Mouse (Mus musculus): ENCODE results near the gene Slc25a20. TPM values are rescaled to one million over a fixed set of nuclear protein-coding genes. Genes with fewer than 3 reads are reported as not detected.

The Slc25a20 gene
- polyA plus RNA-seq, 1 experiment from 2014 or later = 50.2 TPM

GRCm38 (mm10) chr9:108687181-108687580 lies 25.3 kb downstream of the Slc25a20 start:
- Histone ChIP-seq H3K9me3 (ENCODE audit: control insufficient read depth, low read length) (no peaks in the 10 kb centered on the region), H3K36me3 (ENCODE audit: control insufficient read depth, insufficient read depth, low read length) (peaks cover 33% of the 10 kb centered on the region), H3K4me2 (ENCODE audit: low read length) (no peak overlapping the region), H3K4me1 (ENCODE audit: control insufficient read depth in 2 of 2, insufficient read depth in 2 of 2, low read length in 2 of 2) (peaks cover 0 to 13% of the 10 kb centered on the region in 2 experiments; a peak in 1 of 4 replicates), H3K27ac (replicated peaks in 1 of 2; ENCODE audit: control insufficient read depth in 1 of 2, insufficient read depth in 1 of 2, low read depth in 2 of 2, low read length in 2 of 2) (no peak overlapping the region), H3K9ac (ENCODE audit: low read length) (no peak overlapping the region), H3K27me3 (ENCODE audit: control insufficient read depth, insufficient read depth, low read length) (no peaks in the 10 kb centered on the region), H3K4me3 (ENCODE audit: control insufficient read depth in 1 of 2, insufficient read depth in 1 of 2, low read depth in 1 of 2, low read length in 2 of 2) (no peak overlapping the region)
- ATAC-seq (ENCODE audit: insufficient number of reproducible peaks, insufficient read depth, low FRiP score, low read depth) = no peak
- 90% methylated on average over 6 of the region's 6 CpGs for whole genome bisulfite sequencing

GRCm38 (mm10) chr9:108687686-108688085 lies 25.8 kb downstream of the Slc25a20 start:
- Histone ChIP-seq H3K27ac (replicated peaks in 1 of 2; ENCODE audit: control insufficient read depth in 1 of 2, insufficient read depth in 1 of 2, low read depth in 2 of 2, low read length in 2 of 2) (no peak overlapping the region), H3K4me1 (ENCODE audit: control insufficient read depth in 2 of 2, insufficient read depth in 2 of 2, low read length in 2 of 2) (peaks cover 0 to 13% of the 10 kb centered on the region in 2 experiments; a peak in 1 of 4 replicates), H3K4me2 (ENCODE audit: low read length) (no peak overlapping the region), H3K36me3 (ENCODE audit: control insufficient read depth, insufficient read depth, low read length) (peaks cover 27% of the 10 kb centered on the region), H3K27me3 (ENCODE audit: control insufficient read depth, insufficient read depth, low read length) (no peaks in the 10 kb centered on the region), H3K9me3 (ENCODE audit: control insufficient read depth, low read length) (no peaks in the 10 kb centered on the region), H3K4me3 (ENCODE audit: control insufficient read depth in 1 of 2, insufficient read depth in 1 of 2, low read depth in 1 of 2, low read length in 2 of 2) (no peak overlapping the region), H3K9ac (ENCODE audit: low read length) (no peak overlapping the region)
- ATAC-seq (ENCODE audit: insufficient number of reproducible peaks, insufficient read depth, low FRiP score, low read depth) = no peak
- WGBS = 62% methylated on average over 2 of the region's 2 CpGs

GRCm38 (mm10) chr9:108688451-108688850 lies 26.6 kb downstream of the Slc25a20 start:
- Histone ChIP-seq H3K27me3 (ENCODE audit: control insufficient read depth, insufficient read depth, low read length) (no peaks in the 10 kb centered on the region), H3K4me3 (ENCODE audit: control insufficient read depth in 1 of 2, insufficient read depth in 1 of 2, low read depth in 1 of 2, low read length in 2 of 2) (no peak overlapping the region), H3K36me3 (ENCODE audit: control insufficient read depth, insufficient read depth, low read length) (peaks cover 20% of the 10 kb centered on the region), H3K9ac (ENCODE audit: low read length) (no peak overlapping the region), H3K4me1 (ENCODE audit: control insufficient read depth in 2 of 2, insufficient read depth in 2 of 2, low read length in 2 of 2) (peaks cover 3 to 19% of the 10 kb centered on the region in 2 experiments), H3K4me2 (ENCODE audit: low read length) (no peak overlapping the region), H3K27ac (replicated peaks in 1 of 2; ENCODE audit: control insufficient read depth in 1 of 2, insufficient read depth in 1 of 2, low read depth in 2 of 2, low read length in 2 of 2) (no peak overlapping the region), H3K9me3 (ENCODE audit: control insufficient read depth, low read length) (no peaks in the 10 kb centered on the region)
- no peak for ATAC-seq (ENCODE audit: insufficient number of reproducible peaks, insufficient read depth, low FRiP score, low read depth)
- WGBS = 74% methylated on average over 9 of the region's 9 CpGs

- H3K4me3 ChIP-seq (ENCODE audit: control insufficient read depth in 1 of 2, insufficient read depth in 1 of 2, low read depth in 1 of 2, low read length in 2 of 2) = no peak within 1 kb of the TSS
- no peaks in the 10 kb centered on the region for H3K9me3 ChIP-seq (ENCODE audit: control insufficient read depth, low read length)
- H3K9ac ChIP-seq (ENCODE audit: low read length) = no peak within 1 kb of the TSS
- 94% methylated on average over 1 of the region's 1 CpGs for WGBS
- no peak for ATAC-seq (ENCODE audit: insufficient number of reproducible peaks, insufficient read depth, low FRiP score, low read depth)
- H3K4me2 ChIP-seq (ENCODE audit: low read length) = no peak within 1 kb of the TSS
- H3K27ac ChIP-seq (replicated peaks in 1 of 2; ENCODE audit: control insufficient read depth in 1 of 2, insufficient read depth in 1 of 2, low read depth in 2 of 2, low read length in 2 of 2) = no peak within 1 kb of the TSS
- H3K4me1 ChIP-seq (ENCODE audit: control insufficient read depth in 2 of 2, insufficient read depth in 2 of 2, low read length in 2 of 2) = peaks cover 3 to 26% of the 10 kb centered on the region in 2 experiments
- H3K27me3 ChIP-seq (ENCODE audit: control insufficient read depth, insufficient read depth, low read length) = no peaks in the 10 kb centered on the region
- H3K36me3 ChIP-seq (ENCODE audit: control insufficient read depth, insufficient read depth, low read length) = peaks cover 13% of the 10 kb centered on the region
Measured at GRCm38 (mm10) chr9:108689106-108689505, 27.2 kb downstream of the Slc25a20 start, which contains the start of gene Prkar2a. Gene Prkar2a (plus strand): TSS chr9:108689314.

GRCm38 (mm10) chr9:108689993-108690392 lies 28.1 kb downstream of the Slc25a20 start:
- no peak overlapping the region for H3K4me3 ChIP-seq (ENCODE audit: control insufficient read depth in 1 of 2, insufficient read depth in 1 of 2, low read depth in 1 of 2, low read length in 2 of 2)
- H3K9me3 ChIP-seq (ENCODE audit: control insufficient read depth, low read length) = no peaks in the 10 kb centered on the region
- H3K4me1 ChIP-seq (ENCODE audit: control insufficient read depth in 2 of 2, insufficient read depth in 2 of 2, low read length in 2 of 2) = peaks cover 3 to 29% of the 10 kb centered on the region in 2 experiments
- no peaks in the 10 kb centered on the region for H3K27me3 ChIP-seq (ENCODE audit: control insufficient read depth, insufficient read depth, low read length)
- H3K4me2 ChIP-seq (ENCODE audit: low read length) = no peak overlapping the region
- H3K36me3 ChIP-seq (ENCODE audit: control insufficient read depth, insufficient read depth, low read length) = peaks cover 5% of the 10 kb centered on the region; the same call in 1 of the 2 replicates
- 85% methylated on average over 1 of the region's 1 CpGs for WGBS
- no peak overlapping the region for H3K9ac ChIP-seq (ENCODE audit: low read length)
- no peak for ATAC-seq (ENCODE audit: insufficient number of reproducible peaks, insufficient read depth, low FRiP score, low read depth)
- no peak overlapping the region for H3K27ac ChIP-seq (replicated peaks in 1 of 2; ENCODE audit: control insufficient read depth in 1 of 2, insufficient read depth in 1 of 2, low read depth in 2 of 2, low read length in 2 of 2)

GRCm38 (mm10) chr9:108690914-108691313 lies 29.0 kb downstream of the Slc25a20 start:
- no peak overlapping the region for H3K9ac ChIP-seq (ENCODE audit: low read length)
- no peaks in the 10 kb centered on the region for H3K9me3 ChIP-seq (ENCODE audit: control insufficient read depth, low read length)
- no peak overlapping the region for H3K4me3 ChIP-seq (ENCODE audit: control insufficient read depth in 1 of 2, insufficient read depth in 1 of 2, low read depth in 1 of 2, low read length in 2 of 2)
- no peak overlapping the region for H3K4me2 ChIP-seq (ENCODE audit: low read length)
- ATAC-seq (ENCODE audit: insufficient number of reproducible peaks, insufficient read depth, low FRiP score, low read depth) = no peak
- peaks cover 3 to 29% of the 10 kb centered on the region in 2 experiments for H3K4me1 ChIP-seq (ENCODE audit: control insufficient read depth in 2 of 2, insufficient read depth in 2 of 2, low read length in 2 of 2)
- no peaks in the 10 kb centered on the region for H3K36me3 ChIP-seq (ENCODE audit: control insufficient read depth, insufficient read depth, low read length)
- H3K27ac ChIP-seq (replicated peaks in 1 of 2; ENCODE audit: control insufficient read depth in 1 of 2, insufficient read depth in 1 of 2, low read depth in 2 of 2, low read length in 2 of 2) = no peak overlapping the region
- 82% methylated on average over 6 of the region's 6 CpGs for WGBS
- no peaks in the 10 kb centered on the region for H3K27me3 ChIP-seq (ENCODE audit: control insufficient read depth, insufficient read depth, low read length)

- Histone ChIP-seq H3K9me3 (ENCODE audit: control insufficient read depth, low read length) (no peaks in the 10 kb centered on the region), H3K4me1 (ENCODE audit: control insufficient read depth in 2 of 2, insufficient read depth in 2 of 2, low read length in 2 of 2) (peaks cover 3 to 27% of the 10 kb centered on the region in 2 experiments), H3K27ac (replicated peaks in 1 of 2; ENCODE audit: control insufficient read depth in 1 of 2, insufficient read depth in 1 of 2, low read depth in 2 of 2, low read length in 2 of 2) (peak overlapping the region in 1 of 2 experiments; percentile 74; a peak in 1 of 4 replicates), H3K36me3 (ENCODE audit: control insufficient read depth, insufficient read depth, low read length) (no peaks in the 10 kb centered on the region), H3K27me3 (ENCODE audit: control insufficient read depth, insufficient read depth, low read length) (no peaks in the 10 kb centered on the region), H3K4me2 (ENCODE audit: low read length) (peak overlapping the region; percentile 95), H3K9ac (ENCODE audit: low read length) (peak overlapping the region; percentile 88), H3K4me3 (ENCODE audit: control insufficient read depth in 1 of 2, insufficient read depth in 1 of 2, low read depth in 1 of 2, low read length in 2 of 2) (peak overlapping the region; percentile 80 to 83; a peak in 2 of 4 replicates)
- ATAC-seq (ENCODE audit: insufficient number of reproducible peaks, insufficient read depth, low FRiP score, low read depth) = 0 out of 2 replicates have a peak, but pooled peaks have one; percentile 11
- 62% methylated on average over 8 of the region's 8 CpGs for WGBS
Measured at GRCm38 (mm10) chr9:108691371-108691770, 29.5 kb downstream of the Slc25a20 start.

GRCm38 (mm10) chr9:108691846-108692225 lies 29.9 kb downstream of the Slc25a20 start:
- Histone ChIP-seq H3K9me3 (ENCODE audit: control insufficient read depth, low read length) (no peaks in the 10 kb centered on the region), H3K27me3 (ENCODE audit: control insufficient read depth, insufficient read depth, low read length) (no peaks in the 10 kb centered on the region), H3K9ac (ENCODE audit: low read length) (peak overlapping the region; percentile 88), H3K27ac (replicated peaks in 1 of 2; ENCODE audit: control insufficient read depth in 1 of 2, insufficient read depth in 1 of 2, low read depth in 2 of 2, low read length in 2 of 2) (peak overlapping the region in 1 of 2 experiments; percentile 74; a peak in 2 of 4 replicates), H3K4me1 (ENCODE audit: control insufficient read depth in 2 of 2, insufficient read depth in 2 of 2, low read length in 2 of 2) (peaks cover 3 to 23% of the 10 kb centered on the region in 2 experiments), H3K4me2 (ENCODE audit: low read length) (peak overlapping the region; percentile 95), H3K4me3 (ENCODE audit: control insufficient read depth in 1 of 2, insufficient read depth in 1 of 2, low read depth in 1 of 2, low read length in 2 of 2) (peak overlapping the region; percentile 80 to 83), H3K36me3 (ENCODE audit: control insufficient read depth, insufficient read depth, low read length) (no peaks in the 10 kb centered on the region)
- ATAC-seq (ENCODE audit: insufficient number of reproducible peaks, insufficient read depth, low FRiP score, low read depth) = peak; percentile 82
- WGBS = under 1% methylated on average over 42 of the region's 42 CpGs

All from heart, embryonic 14.5 days (tissue).